In genomic region chr11:98709001-98709741, GRCm38 (mm10) we compare ENCODE assay signal across 9 mouse cellular contexts. TPM values are rescaled to one million over a fixed set of nuclear protein-coding genes. Genes with fewer than 3 reads are reported as not detected.
DNase-seq lines count a peak whose midpoint lies in the region; ATAC-seq and TF ChIP-seq lines count a peak whose summit lies in the region.
"Had no signal": no experiment of that assay in that cellular context is flagged by ENCODE, and none has a peak within 500 bp of the region (broad histone marks: within the 10 kb centered on the region; RNA-seq: fewer than 3 reads in every experiment).

No protein-coding gene starts in this region.

- H3K27me3 ChIP-seq in intestine, postnatal 0 days (replicated peaks; ENCODE audit: control insufficient read depth, insufficient read depth, low read length) = no peaks in the 10 kb centered on the region
- no peaks in the 10 kb centered on the region for H3K27me3 ChIP-seq in midbrain, postnatal 0 days (ENCODE audit: insufficient read depth, low read length)
- H3K27me3 ChIP-seq: neural tube, embryonic 12.5 days had no signal

- 26% methylated on average over 26 of the region's 26 CpGs for WGBS in intestine, postnatal 0 days
- 86% methylated on average over 26 of the region's 26 CpGs for WGBS in midbrain, postnatal 0 days

- H3K4me3 ChIP-seq in brown adipose tissue, adult 24 weeks (ENCODE audit: insufficient read depth, low read depth, low read length) = no peak overlapping the region
- H3K4me3 ChIP-seq in intestine, postnatal 0 days (ENCODE audit: low read depth, low read length) = peak overlapping the region; percentile 6; the same call in 1 of the 2 replicates
- no peak overlapping the region for H3K4me3 ChIP-seq in midbrain, postnatal 0 days (ENCODE audit: low read depth, low read length)
- H3K4me3 ChIP-seq: neural tube, embryonic 12.5 days had no signal

- ATAC-seq in intestine, postnatal 0 days = peak; percentile 69
- ATAC-seq in midbrain, postnatal 0 days (ENCODE audit: low FRiP score) = no peak

- peaks cover 50% of the 10 kb centered on the region for H3K36me3 ChIP-seq in intestine, postnatal 0 days (ENCODE audit: control insufficient read depth, insufficient read depth)
- peaks cover 77% of the 10 kb centered on the region for H3K36me3 ChIP-seq in midbrain, postnatal 0 days (ENCODE audit: insufficient read depth, low read length)

- H3K4me2 ChIP-seq in intestine, postnatal 0 days (replicated peaks; ENCODE audit: low read depth) = peak overlapping the region; percentile 57
- no peak overlapping the region for H3K4me2 ChIP-seq in midbrain, postnatal 0 days (ENCODE audit: low read depth, low read length, poor library complexity, severe bottlenecking)
- H3K4me2 ChIP-seq: neural tube, embryonic 12.5 days had no signal

- H3K9me3 ChIP-seq in intestine, postnatal 0 days (ENCODE audit: control insufficient read depth) = no peaks in the 10 kb centered on the region
- H3K9me3 ChIP-seq in midbrain, postnatal 0 days (ENCODE audit: low read length) = no peaks in the 10 kb centered on the region
- H3K9me3 ChIP-seq: neural tube, embryonic 12.5 days had no signal

- DNase-seq in frontal cortex, postnatal 36 days (ENCODE audit: low spot score in 2 of 2) = peak; percentile 29 to 38
- no peak for DNase-seq in frontal cortex, postnatal 10 days (ENCODE audit: low spot score in 2 of 2)
- peak; percentile 53 for DNase-seq in lung, postnatal 10 days
- no peak for DNase-seq in adrenal gland, postnatal 36 days
- DNase-seq in midbrain, postnatal 0 days (ENCODE audit: low spot score) = no peak
- DNase-seq in layer of hippocampus, postnatal 10 days (ENCODE audit: low spot score in 2 of 2) = no peak

- H3K27ac ChIP-seq in brown adipose tissue, adult 24 weeks (replicated peaks; ENCODE audit: low read depth, low read length) = peak overlapping the region; percentile 47
- H3K27ac ChIP-seq in intestine, postnatal 0 days (ENCODE audit: low read depth, low read length) = peak overlapping the region; percentile 76
- no peak overlapping the region for H3K27ac ChIP-seq in midbrain, postnatal 0 days (ENCODE audit: low read depth, low read length)
- H3K27ac ChIP-seq: neural tube, embryonic 12.5 days had no signal

- H3K9ac ChIP-seq in intestine, postnatal 0 days (ENCODE audit: low read depth, low read length) = 0 out of 2 replicates have a peak overlapping the region, but pooled peaks have one; percentile 13
- no peak overlapping the region for H3K9ac ChIP-seq in midbrain, postnatal 0 days (replicated peaks; ENCODE audit: low read length, poor library complexity, severe bottlenecking)
- H3K9ac ChIP-seq: neural tube, embryonic 12.5 days had no signal

- no peak for TF ChIP-seq CTCF in intestine, postnatal 0 days (IDR thresholded peaks at IDR 0.05; ENCODE audit: low read depth)
- TF ChIP-seq CTCF in midbrain, postnatal 0 days (IDR thresholded peaks at IDR 0.05) = no peak

- H3K4me1 ChIP-seq in brown adipose tissue, adult 24 weeks (ENCODE audit: control insufficient read depth, insufficient read depth, insufficient read length, low read length) = peaks cover 18% of the 10 kb centered on the region
- peaks cover 18% of the 10 kb centered on the region for H3K4me1 ChIP-seq in intestine, postnatal 0 days (replicated peaks; ENCODE audit: control insufficient read depth, insufficient read depth, low read length)
- H3K4me1 ChIP-seq in midbrain, postnatal 0 days (ENCODE audit: insufficient read depth, low read length) = no peaks in the 10 kb centered on the region
- H3K4me1 ChIP-seq: neural tube, embryonic 12.5 days had no signal

RNA-seq across cellular contexts. Expression of gene Csf3, which starts 8.1 kb away (rescaled TPM):
- polyA plus RNA-seq in brown adipose tissue, adult 24 weeks (2012; ENCODE audit: insufficient read depth, insufficient read length, missing spikeins) = not detected in 2 replicates
- polyA plus RNA-seq in intestine, postnatal 0 days (2015; fragmentation: Nextera tagmentation; extraction: Ambion mirVana) = 0.08 TPM in 1 of 2 replicates, not detected in the other
- total RNA-seq in adrenal gland, postnatal 36 days (2021) = not detected
- total RNA-seq in midbrain, postnatal 0 days (2014; rRNA removed) = not detected in 2 replicates
- not detected in 2 replicates for polyA plus RNA-seq in midbrain, postnatal 0 days (2015; fragmentation: Nextera tagmentation; extraction: Ambion mirVana)
- total RNA-seq in layer of hippocampus, postnatal 10 days (2021) = not detected
- polyA plus RNA-seq: neural tube, embryonic 12.5 days had no signal

RNA-seq across cellular contexts. Expression of gene Med24, which starts 20.1 kb away (rescaled TPM):
- 18.4 and 24.7 TPM in 2 replicates for polyA plus RNA-seq in brown adipose tissue, adult 24 weeks (2012; ENCODE audit: insufficient read depth, insufficient read length, missing spikeins)
- polyA plus RNA-seq in intestine, postnatal 0 days (2015; fragmentation: Nextera tagmentation; extraction: Ambion mirVana) = 14.7 and 18.5 TPM in 2 replicates
- total RNA-seq in adrenal gland, postnatal 36 days (2021) = 10 to 100 TPM; 46.9 to 52.0 TPM
- total RNA-seq in midbrain, postnatal 0 days (2014; rRNA removed) = 66.6 and 81.2 TPM in 2 replicates
- polyA plus RNA-seq in midbrain, postnatal 0 days (2015; fragmentation: Nextera tagmentation; extraction: Ambion mirVana) = 52.2 and 59.8 TPM in 2 replicates
- total RNA-seq in layer of hippocampus, postnatal 10 days (2021) = 100 to 1,000 TPM in 1 of 2 experiments, 10 to 100 TPM in 1; 93.8 to 103 TPM

RNA-seq across cellular contexts. Expression of gene Psmd3, which starts 26.8 kb away (rescaled TPM):
- 73.1 and 84.4 TPM in 2 replicates for polyA plus RNA-seq in brown adipose tissue, adult 24 weeks (2012; ENCODE audit: insufficient read depth, insufficient read length, missing spikeins)
- polyA plus RNA-seq in intestine, postnatal 0 days (2015; fragmentation: Nextera tagmentation; extraction: Ambion mirVana) = 95.5 and 96.2 TPM in 2 replicates
- total RNA-seq in adrenal gland, postnatal 36 days (2021) = 100 to 1,000 TPM; 124 to 128 TPM
- total RNA-seq in midbrain, postnatal 0 days (2014; rRNA removed) = 114 and 129 TPM in 2 replicates
- polyA plus RNA-seq in midbrain, postnatal 0 days (2015; fragmentation: Nextera tagmentation; extraction: Ambion mirVana) = 182 and 183 TPM in 2 replicates
- 100 to 1,000 TPM; 127 to 130 TPM for total RNA-seq in layer of hippocampus, postnatal 10 days (2021)

RNA-seq across cellular contexts. Expression of gene Thra, which starts 31.3 kb away (rescaled TPM):
- polyA plus RNA-seq in brown adipose tissue, adult 24 weeks (2012; ENCODE audit: insufficient read depth, insufficient read length, missing spikeins) = 64.4 and 82.3 TPM in 2 replicates
- polyA plus RNA-seq in intestine, postnatal 0 days (2015; fragmentation: Nextera tagmentation; extraction: Ambion mirVana) = 32.4 and 39.1 TPM in 2 replicates
- 10 to 100 TPM; 69.2 to 91.7 TPM for total RNA-seq in adrenal gland, postnatal 36 days (2021)
- 774 and 843 TPM in 2 replicates for total RNA-seq in midbrain, postnatal 0 days (2014; rRNA removed)
- 165 and 182 TPM in 2 replicates for polyA plus RNA-seq in midbrain, postnatal 0 days (2015; fragmentation: Nextera tagmentation; extraction: Ambion mirVana)
- total RNA-seq in layer of hippocampus, postnatal 10 days (2021) = 1,000 to 10,000 TPM; 1,331 to 1,411 TPM

RNA-seq across cellular contexts. Expression of gene Gsdma, which starts 45.0 kb away (rescaled TPM):
- polyA plus RNA-seq in brown adipose tissue, adult 24 weeks (2012; ENCODE audit: insufficient read depth, insufficient read length, missing spikeins) = not detected in 2 replicates
- 0.38 and 0.42 TPM in 2 replicates for polyA plus RNA-seq in intestine, postnatal 0 days (2015; fragmentation: Nextera tagmentation; extraction: Ambion mirVana)
- total RNA-seq in adrenal gland, postnatal 36 days (2021) = not detected
- total RNA-seq in midbrain, postnatal 0 days (2014; rRNA removed) = 0.05 TPM in 1 of 2 replicates, not detected in the other
- polyA plus RNA-seq in midbrain, postnatal 0 days (2015; fragmentation: Nextera tagmentation; extraction: Ambion mirVana) = 0.11 TPM in 1 of 2 replicates, not detected in the other
- total RNA-seq in layer of hippocampus, postnatal 10 days (2021) = not detected
- polyA plus RNA-seq: neural tube, embryonic 12.5 days had no signal

Comparison
In these comparisons a context has a peak if more than half of its experiments do, and no peak if none do; other contexts are left out.
1. DNase-seq: peak in frontal cortex, postnatal 36 days (2 of 2) and lung, postnatal 10 days (single experiment); none in frontal cortex, postnatal 10 days (0 of 2), adrenal gland, postnatal 36 days (0 of 2), midbrain, postnatal 0 days (single experiment) and layer of hippocampus, postnatal 10 days (0 of 2).